Mouse (Mus musculus) kidney, embryonic 16.5 days (tissue): ENCODE data around the gene Keap1. TPM values are rescaled to one million over a fixed set of nuclear protein-coding genes. Genes with fewer than 3 reads are reported as not detected.

Experiments
- ATAC-seq: fragments of 200-750 bp; cut with Nextera tagmentation; 2 replicates; pipeline ENCODE4 v1.8.0; 2017; ENCODE audit warnings: moderate TSS enrichment; ENCODE audit not compliant: low FRiP score, low TSS enrichment
- H3K27ac ChIP-seq: fragments of 300-500 bp; sonication (generic); 2 replicates; pipeline ENCODE4 v1.5.1; 2014; ENCODE audit warnings: low read length
- H3K27me3 ChIP-seq: fragments of 300-500 bp; sonication (generic); 2 replicates; pipeline ENCODE4 v1.6.1; 2014; ENCODE audit warnings: low read length, control low read depth, mixed read lengths; ENCODE audit not compliant: insufficient read depth
- H3K36me3 ChIP-seq: fragments of 300-500 bp; sonication (generic); 2 replicates; pipeline ENCODE4 v1.6.1; 2014; ENCODE audit warnings: low read length, control low read depth, mixed read lengths; ENCODE audit not compliant: insufficient read depth
- H3K4me1 ChIP-seq: fragments of 300-500 bp; sonication (generic); 2 replicates; pipeline ENCODE4 v1.6.1; 2014; ENCODE audit warnings: low read length, control low read depth, mixed read lengths; ENCODE audit not compliant: insufficient read depth
- H3K4me2 ChIP-seq: fragments of 300-500 bp; sonication (generic); replicated peaks from 2 replicates; pipeline ENCODE4 v1.6.1; 2014; ENCODE audit warnings: low read depth, low read length
- H3K4me3 ChIP-seq: fragments of 300-500 bp; sonication (generic); 2 replicates; pipeline ENCODE4 v1.5.1; 2014; ENCODE audit warnings: mild to moderate bottlenecking, low read length
- H3K9ac ChIP-seq: fragments of 300-500 bp; sonication (generic); replicated peaks from 2 replicates; pipeline ENCODE4 v1.6.1; 2014; ENCODE audit warnings: low read length
- H3K9me3 ChIP-seq: fragments of 300-500 bp; sonication (generic); 2 replicates; pipeline ENCODE4 v1.6.1; 2016; ENCODE audit warnings: low read length, control low read depth
- WGBS: fragments of 180-500 bp; shearing (Covaris S2); extraction: QIAGEN DNeasy Blood & Tissue Kit; methylation state at CpG from one replicate; pipeline ENCODE4 v1.1.7; 2014; 5-methylcytosine and 5-hydroxymethylcytosine counted together
- polyA plus RNA-seq: library from polyadenylated mRNA; unstranded; fragments of >200 nt; fragmentation: Nextera tagmentation; extraction: Ambion mirVana; gene quantifications from 2 replicates; pipeline ENCODE4 v1.2.1, GENCODE M21; 2015

Keap1 gene
- polyA plus RNA-seq, 1 experiment from 2014 or later, result 68.1 TPM

- Histone ChIP-seq H3K36me3 (peaks cover 28% of the 10 kb centered on the region), H3K27ac (no peak overlapping the region), H3K4me2 (peak overlapping the region; percentile 72), H3K4me1 (peaks cover 20% of the 10 kb centered on the region), H3K4me3 (peak overlapping the region; percentile 84), H3K9ac (peak overlapping the region; percentile 93; the same call in 1 of the 2 replicates), H3K9me3 (no peaks in the 10 kb centered on the region), H3K27me3 (no peaks in the 10 kb centered on the region)
- 71% methylated on average over 25 of the region's 25 CpGs for WGBS
- no peak for ATAC-seq
Observed at GRCm38 (mm10) chr9:21236991-21237367, 2.2 kb downstream of the Keap1 start.

GRCm38 (mm10) chr9:21235341-21235740, 3.8 kb downstream of the Keap1 start:
- Histone ChIP-seq H3K36me3 (peaks cover 39% of the 10 kb centered on the region), H3K4me3 (no peak overlapping the region), H3K9me3 (no peaks in the 10 kb centered on the region), H3K4me1 (peaks cover 20% of the 10 kb centered on the region), H3K9ac (no peak overlapping the region), H3K27ac (no peak overlapping the region), H3K4me2 (no peak overlapping the region), H3K27me3 (no peaks in the 10 kb centered on the region)
- 77% methylated on average over 4 of the region's 4 CpGs for WGBS
- no peak for ATAC-seq

- Histone ChIP-seq H3K9ac (no peak overlapping the region), H3K4me3 (no peak overlapping the region), H3K9me3 (no peaks in the 10 kb centered on the region), H3K4me2 (no peak overlapping the region), H3K36me3 (peaks cover 54% of the 10 kb centered on the region), H3K27me3 (no peaks in the 10 kb centered on the region), H3K4me1 (peaks cover 10% of the 10 kb centered on the region), H3K27ac (no peak overlapping the region)
- no peak for ATAC-seq
- WGBS, result 88% methylated on average over 28 of the region's 28 CpGs
Observed at GRCm38 (mm10) chr9:21233805-21234204, 5.4 kb downstream of the Keap1 start.

GRCm38 (mm10) chr9:21233366-21233765, 5.8 kb downstream of the Keap1 start:
- WGBS, result 91% methylated on average over 29 of the region's 29 CpGs
- ATAC-seq, result no peak

GRCm38 (mm10) chr9:21232867-21233266, 6.3 kb downstream of the Keap1 start:
- ATAC-seq, result no peak
- peaks cover 55% of the 10 kb centered on the region for H3K36me3 ChIP-seq
- H3K9me3 ChIP-seq, result no peaks in the 10 kb centered on the region
- H3K27me3 ChIP-seq, result no peaks in the 10 kb centered on the region
- H3K9ac ChIP-seq, result no peak overlapping the region
- 92% methylated on average over 5 of the region's 5 CpGs for WGBS
- no peak overlapping the region for H3K4me3 ChIP-seq
- peaks cover 15% of the 10 kb centered on the region for H3K4me1 ChIP-seq
- H3K27ac ChIP-seq, result no peak overlapping the region
- no peak overlapping the region for H3K4me2 ChIP-seq

More at GRCm38 (mm10) chr9:21233366-21233765, 5.8 kb downstream of the Keap1 start:
- Histone ChIP-seq H3K9me3 (no peaks in the 10 kb centered on the region), H3K27me3 (no peaks in the 10 kb centered on the region), H3K4me3 (no peak overlapping the region), H3K9ac (no peak overlapping the region), H3K4me2 (no peak overlapping the region), H3K27ac (no peak overlapping the region), H3K4me1 (peaks cover 10% of the 10 kb centered on the region), H3K36me3 (peaks cover 55% of the 10 kb centered on the region)

GRCm38 (mm10) chr9:21231551-21231950, 7.6 kb downstream of the Keap1 start:
- Histone ChIP-seq H3K9me3 (no peaks in the 10 kb centered on the region), H3K4me2 (no peak overlapping the region), H3K4me3 (no peak overlapping the region), H3K9ac (no peak overlapping the region), H3K27me3 (no peaks in the 10 kb centered on the region), H3K4me1 (peaks cover 13% of the 10 kb centered on the region), H3K36me3 (peaks cover 55% of the 10 kb centered on the region), H3K27ac (no peak overlapping the region)
- ATAC-seq, result no peak
- WGBS, result 65% methylated on average over 23 of the region's 23 CpGs

- Histone ChIP-seq H3K4me3 (peak overlapping the region; percentile 39), H3K36me3 (peaks cover 27% of the 10 kb centered on the region), H3K9me3 (peaks cover 2% of the 10 kb centered on the region; the same call in 1 of the 2 replicates), H3K4me1 (peaks cover 23% of the 10 kb centered on the region), H3K27ac (no peak overlapping the region), H3K9ac (peak overlapping the region; percentile 67), H3K4me2 (peak overlapping the region; percentile 61), H3K27me3 (no peaks in the 10 kb centered on the region)
- ATAC-seq, result no peak
- WGBS, result 14% methylated on average over 16 of the region's 16 CpGs
Observed at GRCm38 (mm10) chr9:21227342-21227741, 11.8 kb downstream of the Keap1 start.

- peak overlapping the region; percentile 45 for H3K4me3 ChIP-seq
- no peak for ATAC-seq
- 0 out of 2 replicates have a peak overlapping the region, but pooled peaks have one; percentile 44 for H3K27ac ChIP-seq
- H3K9me3 ChIP-seq, result peaks cover 2% of the 10 kb centered on the region; the same call in 1 of the 2 replicates
- H3K9ac ChIP-seq, result peak overlapping the region; percentile 59
- H3K4me2 ChIP-seq, result peak overlapping the region; percentile 61
- WGBS, result 2% methylated on average over 7 of the region's 7 CpGs
- peaks cover 28% of the 10 kb centered on the region for H3K4me1 ChIP-seq
- peaks cover 16% of the 10 kb centered on the region for H3K36me3 ChIP-seq
- no peaks in the 10 kb centered on the region for H3K27me3 ChIP-seq
Observed at GRCm38 (mm10) chr9:21225415-21225758, 13.8 kb downstream of the Keap1 start.

- Histone ChIP-seq H3K9me3 (peaks cover 2% of the 10 kb centered on the region; the same call in 1 of the 2 replicates), H3K4me1 (peaks cover 28% of the 10 kb centered on the region), H3K27ac (peak overlapping the region; percentile 49; the same call in 1 of the 2 replicates), H3K27me3 (no peaks in the 10 kb centered on the region), H3K4me3 (peak overlapping the region; percentile 45), H3K36me3 (peaks cover 11% of the 10 kb centered on the region), H3K9ac (peak overlapping the region; percentile 59), H3K4me2 (peak overlapping the region; percentile 61)
- ATAC-seq, result peak; percentile 47
- 22% methylated on average over 26 of the region's 26 CpGs for WGBS
Observed at GRCm38 (mm10) chr9:21224576-21225414, 14.4 kb downstream of the Keap1 start.

GRCm38 (mm10) chr9:21223906-21224305, 15.3 kb downstream of the Keap1 start:
- Histone ChIP-seq H3K27ac (no peak overlapping the region), H3K4me1 (peaks cover 28% of the 10 kb centered on the region), H3K9ac (no peak overlapping the region), H3K36me3 (peaks cover 2% of the 10 kb centered on the region; the same call in 1 of the 2 replicates), H3K9me3 (peaks cover 2% of the 10 kb centered on the region; the same call in 1 of the 2 replicates), H3K27me3 (no peaks in the 10 kb centered on the region), H3K4me3 (no peak overlapping the region), H3K4me2 (no peak overlapping the region)
- no peak for ATAC-seq
- WGBS, result 92% methylated on average over 6 of the region's 6 CpGs
